Mouse (Mus musculus) forebrain, embryonic 15.5 days (tissue): Measurements from ENCODE around the gene Pirt. TPM values are rescaled to one million over a fixed set of nuclear protein-coding genes. Genes with fewer than 3 reads are reported as not detected.

Experiments
- ATAC-seq: fragments of 200-750 bp; cut with Nextera tagmentation; replicated peaks from 2 replicates; pipeline ENCODE4 v1.8.0; 2017; ENCODE audit warnings: mild to moderate bottlenecking, moderate TSS enrichment, moderate library complexity
- H3K27ac ChIP-seq: fragments of 300-500 bp; sonication (generic); replicated peaks from 2 replicates; pipeline ENCODE4 v1.5.1; 2015; ENCODE audit warnings: mild to moderate bottlenecking, inconsistent platforms
- H3K27me3 ChIP-seq: fragments of 300-500 bp; sonication (generic); 2 replicates; pipeline ENCODE4 v1.6.1; 2015; ENCODE audit warnings: inconsistent platforms
- H3K36me3 ChIP-seq: fragments of 300-500 bp; sonication (generic); 2 replicates; pipeline ENCODE4 v1.6.1; 2015; ENCODE audit warnings: mild to moderate bottlenecking, inconsistent platforms
- H3K4me1 ChIP-seq: fragments of 300-500 bp; sonication (generic); 2 replicates; pipeline ENCODE4 v1.6.1; 2015; ENCODE audit warnings: inconsistent platforms
- H3K4me2 ChIP-seq: fragments of 300-500 bp; sonication (generic); replicated peaks from 2 replicates; pipeline ENCODE4 v1.6.1; 2015; ENCODE audit warnings: mild to moderate bottlenecking, inconsistent platforms
- H3K4me3 ChIP-seq: fragments of 300-500 bp; sonication (generic); 2 replicates; pipeline ENCODE4 v1.5.1; 2015; ENCODE audit warnings: mild to moderate bottlenecking, inconsistent platforms
- H3K9ac ChIP-seq: fragments of 300-500 bp; sonication (generic); replicated peaks from 2 replicates; pipeline ENCODE4 v1.6.1; 2015; ENCODE audit warnings: mild to moderate bottlenecking, inconsistent platforms
- H3K9me3 ChIP-seq: fragments of 300-500 bp; sonication (generic); 2 replicates; pipeline ENCODE4 v1.6.1; 2016; ENCODE audit warnings: inconsistent platforms
- WGBS: fragments of 180-500 bp; shearing (Covaris S2); methylation state at CpG from one replicate; pipeline ENCODE4 v1.1.7; 2015; ENCODE audit warnings: mixed read lengths; 5-methylcytosine and 5-hydroxymethylcytosine counted together
- polyA plus RNA-seq: library from polyadenylated mRNA; unstranded; fragments of >200 nt; fragmentation: Nextera tagmentation; extraction: Ambion mirVana; gene quantifications from 2 replicates; pipeline ENCODE4 v1.2.1, GENCODE M21; 2015

The Pirt gene
- 0.11 TPM in 1 of 2 replicates, not detected in the other for polyA plus RNA-seq

DNA sequence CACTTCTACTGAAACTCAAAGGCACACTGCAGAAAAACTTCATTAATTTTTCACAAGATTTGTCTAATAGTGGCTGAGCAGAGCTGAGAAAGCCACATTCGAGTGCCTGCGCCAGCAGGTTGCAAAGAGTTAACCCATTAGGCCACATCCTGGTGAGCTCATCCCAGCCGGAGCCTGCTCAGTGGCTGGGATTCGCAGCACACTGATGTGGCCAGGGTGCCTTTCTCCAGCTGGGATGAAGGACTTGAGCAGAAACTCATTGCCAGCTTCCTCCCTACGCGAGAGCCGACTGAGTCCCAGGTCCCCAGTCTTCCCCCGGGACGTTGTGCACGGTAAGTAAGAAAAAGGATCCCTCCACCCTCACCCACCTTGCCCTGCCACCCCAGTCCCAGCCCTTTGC, at the start of gene Pirt:
Gene Pirt, plus strand, starts transcription at position 171 of the 400 bp plus-strand sequence.
- H3K4me3 ChIP-seq = no peak within 1 kb of the TSS
- no peak within 1 kb of the TSS for H3K9ac ChIP-seq
- no peaks in the 10 kb centered on the region for H3K9me3 ChIP-seq
- no peak within 1 kb of the TSS for H3K4me2 ChIP-seq
- 40% methylated on average over 10 of the region's 10 CpGs for WGBS
- H3K36me3 ChIP-seq = no peaks in the 10 kb centered on the region
- no peak within 1 kb of the TSS for H3K27ac ChIP-seq
- no peaks in the 10 kb centered on the region for H3K27me3 ChIP-seq
- H3K4me1 ChIP-seq = no peaks in the 10 kb centered on the region
- no peak for ATAC-seq

DNA sequence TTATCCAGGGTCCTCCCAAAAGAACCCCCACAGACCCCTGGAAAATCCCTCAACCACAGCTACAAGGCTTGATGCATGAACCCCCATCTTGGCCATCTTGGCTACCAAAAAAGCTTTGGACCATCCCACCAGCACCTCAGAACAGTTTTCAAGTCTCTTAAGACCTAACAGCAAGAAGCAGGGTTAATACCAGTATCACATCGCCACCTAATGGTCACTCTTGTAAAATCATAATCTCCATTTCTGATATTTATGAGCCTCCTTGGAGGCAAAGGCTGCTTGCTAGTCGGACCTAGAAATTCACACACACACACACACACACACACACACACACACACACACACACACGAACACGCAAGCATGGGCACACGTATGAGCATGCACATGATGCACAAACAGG, 40.1 kb upstream of the Pirt start:
- WGBS = 12% methylated on average over 5 of the region's 5 CpGs
- Histone ChIP-seq H3K27me3 (no peaks in the 10 kb centered on the region), H3K9ac (no peak overlapping the region), H3K4me2 (no peak overlapping the region), H3K4me3 (no peak overlapping the region), H3K9me3 (no peaks in the 10 kb centered on the region), H3K36me3 (no peaks in the 10 kb centered on the region), H3K4me1 (no peaks in the 10 kb centered on the region), H3K27ac (no peak overlapping the region)
- peak; percentile 41; the same call in 1 of the 2 replicates for ATAC-seq

DNA sequence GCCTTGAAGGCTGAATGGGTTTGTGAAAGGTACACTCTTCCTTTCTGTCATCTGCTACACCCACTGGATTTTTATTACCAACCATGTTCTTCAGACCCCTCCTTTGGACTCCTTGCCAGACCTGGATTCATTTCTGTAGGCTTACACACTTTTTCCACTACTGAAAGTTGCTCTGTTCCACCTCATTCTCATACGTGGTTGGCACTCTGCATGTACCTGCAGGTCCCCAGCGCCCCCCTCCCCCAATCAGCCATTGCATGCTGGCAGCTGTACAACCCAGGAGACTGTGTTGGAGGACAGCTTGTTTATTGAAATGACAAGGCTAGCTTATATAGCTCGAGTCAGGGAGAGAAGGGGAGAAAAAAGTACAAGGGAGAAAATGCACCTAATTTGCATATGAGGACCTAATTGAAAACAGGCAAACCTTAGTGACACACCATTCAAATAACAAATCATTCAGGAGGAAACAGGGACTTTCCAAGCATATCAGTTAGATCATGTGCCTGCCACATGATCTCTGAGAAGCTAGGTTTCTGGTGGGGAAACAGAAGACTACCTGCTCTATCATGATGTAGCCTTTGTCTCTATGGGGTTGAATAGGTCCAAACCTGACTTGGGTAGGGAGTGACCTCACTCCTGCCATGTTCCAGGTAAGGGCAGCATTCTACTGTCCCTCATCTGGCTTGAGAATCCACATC, 38.9 kb upstream of the Pirt start:
- no peaks in the 10 kb centered on the region for H3K36me3 ChIP-seq
- no peak overlapping the region for H3K4me3 ChIP-seq
- 59% methylated on average over 3 of the region's 3 CpGs for WGBS
- H3K9me3 ChIP-seq = no peaks in the 10 kb centered on the region
- H3K27ac ChIP-seq = no peak overlapping the region
- no peak overlapping the region for H3K4me2 ChIP-seq
- no peak overlapping the region for H3K9ac ChIP-seq
- no peaks in the 10 kb centered on the region for H3K4me1 ChIP-seq
- no peak for ATAC-seq
- H3K27me3 ChIP-seq = no peaks in the 10 kb centered on the region

DNA sequence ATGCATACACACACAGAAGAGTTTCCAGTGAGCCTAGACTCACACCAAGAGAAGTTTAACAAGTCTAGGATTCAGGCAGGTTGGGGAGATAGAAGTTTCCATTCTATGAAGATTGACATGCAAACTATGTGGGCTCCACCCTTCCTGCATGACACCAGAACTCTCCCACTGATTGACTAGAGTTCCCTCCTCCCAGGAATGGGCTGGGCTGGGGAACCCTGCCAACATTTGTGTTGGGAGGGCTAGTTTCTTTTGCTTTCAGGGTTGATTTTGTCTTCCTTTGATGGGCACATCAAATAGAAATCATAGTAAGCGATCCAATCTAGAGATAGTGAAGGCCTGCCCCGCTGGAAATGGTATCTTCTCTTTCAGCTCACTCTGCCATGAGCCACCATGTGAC, 30.5 kb upstream of the Pirt start:
- no peaks in the 10 kb centered on the region for H3K27me3 ChIP-seq
- no peak for ATAC-seq
- no peak overlapping the region for H3K4me3 ChIP-seq
- H3K9me3 ChIP-seq = no peaks in the 10 kb centered on the region
- no peak overlapping the region for H3K27ac ChIP-seq
- H3K9ac ChIP-seq = no peak overlapping the region
- WGBS = 80% methylated on average over 2 of the region's 2 CpGs
- H3K4me2 ChIP-seq = no peak overlapping the region
- no peaks in the 10 kb centered on the region for H3K36me3 ChIP-seq
- H3K4me1 ChIP-seq = peaks cover 6% of the 10 kb centered on the region; the same call in 1 of the 2 replicates

DNA sequence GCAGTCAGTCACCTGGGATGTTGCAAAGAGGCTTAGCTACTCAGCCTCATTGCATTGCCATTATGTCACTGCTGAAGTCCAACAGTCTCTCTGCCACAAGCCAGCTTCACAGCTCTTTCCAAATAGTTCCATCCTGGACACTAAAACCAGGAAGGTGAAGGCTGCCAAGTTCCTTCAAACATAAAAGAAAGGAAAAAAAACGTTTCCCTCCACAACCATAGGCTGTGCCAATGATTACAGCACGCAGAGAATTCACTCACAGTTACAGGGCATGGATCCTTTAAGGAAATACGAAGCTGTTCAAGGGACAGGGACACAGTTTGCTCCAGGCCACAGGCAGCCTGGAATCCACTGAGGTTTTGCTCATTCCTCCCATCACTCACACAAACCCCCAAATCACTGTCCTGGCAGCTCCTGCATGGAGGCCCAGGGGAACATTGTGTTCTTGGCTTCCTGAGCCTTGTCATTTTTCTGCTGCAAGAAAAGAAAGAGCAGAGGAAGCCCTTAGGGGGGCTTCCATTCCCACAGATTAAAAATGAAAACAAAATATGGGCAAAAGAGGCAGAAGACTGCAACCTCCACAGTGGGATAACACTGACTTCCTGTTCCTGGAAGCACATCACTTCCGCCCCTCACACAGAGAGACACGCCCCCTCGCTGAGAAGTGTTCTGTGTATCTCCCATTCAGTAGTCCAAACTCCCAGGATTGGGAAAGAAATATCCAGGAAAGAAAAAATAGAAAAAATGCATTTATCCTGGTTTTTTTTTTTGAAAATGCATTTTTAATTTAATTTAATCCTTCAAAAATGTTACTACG, 29.3 kb upstream of the Pirt start:
- Histone ChIP-seq H3K4me1 (peaks cover 6% of the 10 kb centered on the region; the same call in 1 of the 2 replicates), H3K9me3 (no peaks in the 10 kb centered on the region), H3K4me2 (no peak overlapping the region), H3K4me3 (no peak overlapping the region), H3K9ac (no peak overlapping the region), H3K27ac (0 out of 2 replicates have a peak overlapping the region, but pooled peaks have one; percentile 5), H3K36me3 (no peaks in the 10 kb centered on the region), H3K27me3 (no peaks in the 10 kb centered on the region)
- 61% methylated on average over 7 of the region's 7 CpGs for WGBS
- ATAC-seq = peak; percentile 68

DNA sequence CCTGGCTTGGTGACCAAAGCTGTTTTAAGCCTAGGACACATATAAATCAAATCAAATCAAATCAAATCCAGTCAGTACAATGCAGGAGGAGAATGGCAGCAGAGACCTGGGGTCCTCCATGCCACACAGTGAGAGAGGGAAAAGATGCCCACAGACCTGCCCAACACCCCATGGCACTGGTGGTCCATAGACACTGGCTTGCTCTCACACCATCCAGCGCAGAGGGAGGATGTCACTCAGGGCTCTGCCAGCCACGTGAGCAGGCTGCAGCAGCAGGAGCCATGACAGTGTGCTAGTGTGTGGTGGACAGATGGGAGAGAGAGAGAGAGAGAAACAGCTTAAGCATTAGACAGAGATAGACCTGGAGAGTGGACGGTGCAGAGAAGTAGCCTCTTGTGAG, 19.2 kb upstream of the Pirt start:
- H3K36me3 ChIP-seq = no peaks in the 10 kb centered on the region
- no peak overlapping the region for H3K4me2 ChIP-seq
- no peak overlapping the region for H3K27ac ChIP-seq
- no peak overlapping the region for H3K4me3 ChIP-seq
- ATAC-seq = no peak
- no peaks in the 10 kb centered on the region for H3K9me3 ChIP-seq
- WGBS = 69% methylated on average over 3 of the region's 3 CpGs
- H3K4me1 ChIP-seq = no peaks in the 10 kb centered on the region
- no peaks in the 10 kb centered on the region for H3K27me3 ChIP-seq
- no peak overlapping the region for H3K9ac ChIP-seq

DNA sequence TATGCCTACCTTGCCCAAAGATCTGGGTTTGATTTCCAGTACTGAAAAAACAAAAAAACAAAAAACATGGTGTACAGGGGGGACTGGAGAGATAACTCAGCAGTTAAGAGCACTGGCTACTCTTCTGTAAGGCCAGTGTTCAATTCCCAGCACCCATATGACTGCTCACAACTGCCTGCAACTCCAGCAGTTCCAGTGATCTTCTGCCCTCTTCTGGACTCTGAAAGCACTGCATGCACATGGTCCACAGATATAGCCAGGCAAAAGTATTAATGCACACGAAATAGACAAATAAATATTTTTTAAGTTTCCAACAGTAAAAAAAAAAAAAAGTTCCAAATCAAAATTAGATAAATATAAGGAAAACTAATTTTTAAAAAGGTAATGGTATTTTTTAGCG, 13.0 kb upstream of the Pirt start:
- H3K4me2 ChIP-seq = no peak overlapping the region
- no peaks in the 10 kb centered on the region for H3K36me3 ChIP-seq
- no peaks in the 10 kb centered on the region for H3K9me3 ChIP-seq
- no peak overlapping the region for H3K4me3 ChIP-seq
- 92% methylated on average over 2 of the region's 2 CpGs for WGBS
- no peaks in the 10 kb centered on the region for H3K27me3 ChIP-seq
- no peak overlapping the region for H3K27ac ChIP-seq
- no peak overlapping the region for H3K9ac ChIP-seq
- ATAC-seq = no peak
- H3K4me1 ChIP-seq = no peaks in the 10 kb centered on the region

DNA sequence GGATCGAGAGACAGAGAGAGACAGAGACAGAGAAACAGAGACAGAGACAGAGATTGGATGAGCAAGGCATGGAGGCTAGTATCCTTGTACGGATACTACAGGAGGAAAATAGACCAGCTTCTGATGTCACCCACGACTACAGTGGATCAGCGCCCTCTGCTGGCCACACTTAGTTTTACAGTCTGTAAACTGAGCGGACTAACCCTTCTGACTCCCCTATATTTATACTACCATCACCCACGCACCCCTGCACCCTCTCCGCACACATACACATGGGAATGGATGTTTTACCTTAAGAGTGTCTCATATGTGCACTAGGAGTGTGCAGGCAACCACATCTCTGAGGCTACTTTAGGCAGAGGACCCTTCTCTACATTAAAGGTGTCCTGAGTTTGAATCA, 12.4 kb upstream of the Pirt start:
- 16% methylated on average over 7 of the region's 7 CpGs for WGBS
- Histone ChIP-seq H3K4me2 (no peak overlapping the region), H3K9me3 (no peaks in the 10 kb centered on the region), H3K27ac (no peak overlapping the region), H3K4me1 (no peaks in the 10 kb centered on the region), H3K4me3 (no peak overlapping the region), H3K36me3 (no peaks in the 10 kb centered on the region), H3K9ac (no peak overlapping the region), H3K27me3 (no peaks in the 10 kb centered on the region)
- peak; percentile 63; the same call in 1 of the 2 replicates for ATAC-seq

DNA sequence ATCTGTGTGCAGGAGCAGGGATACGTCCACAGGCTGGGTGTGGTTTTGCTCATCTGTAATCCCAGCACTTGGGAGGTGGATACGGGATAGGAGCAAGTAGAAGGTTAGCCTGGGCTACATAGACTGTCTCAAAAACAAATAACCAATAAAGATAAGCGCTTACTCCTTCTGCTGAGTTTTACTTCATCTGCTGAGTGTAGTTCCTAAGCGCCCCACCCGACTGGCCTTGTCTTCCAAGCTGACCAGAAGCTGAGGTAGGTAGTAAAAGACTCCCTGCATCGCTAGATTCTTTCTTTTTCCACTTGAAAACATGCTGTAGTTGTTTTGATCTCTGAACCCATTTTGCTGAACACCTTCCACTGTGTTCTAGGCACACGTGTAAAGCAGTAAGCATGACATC, 9.0 kb upstream of the Pirt start:
- H3K4me2 ChIP-seq = no peak overlapping the region
- peaks cover 13% of the 10 kb centered on the region for H3K4me1 ChIP-seq
- no peak for ATAC-seq
- no peak overlapping the region for H3K9ac ChIP-seq
- 92% methylated on average over 7 of the region's 7 CpGs for WGBS
- H3K27ac ChIP-seq = no peak overlapping the region
- H3K36me3 ChIP-seq = no peaks in the 10 kb centered on the region
- no peaks in the 10 kb centered on the region for H3K9me3 ChIP-seq
- H3K27me3 ChIP-seq = no peaks in the 10 kb centered on the region
- H3K4me3 ChIP-seq = no peak overlapping the region

DNA sequence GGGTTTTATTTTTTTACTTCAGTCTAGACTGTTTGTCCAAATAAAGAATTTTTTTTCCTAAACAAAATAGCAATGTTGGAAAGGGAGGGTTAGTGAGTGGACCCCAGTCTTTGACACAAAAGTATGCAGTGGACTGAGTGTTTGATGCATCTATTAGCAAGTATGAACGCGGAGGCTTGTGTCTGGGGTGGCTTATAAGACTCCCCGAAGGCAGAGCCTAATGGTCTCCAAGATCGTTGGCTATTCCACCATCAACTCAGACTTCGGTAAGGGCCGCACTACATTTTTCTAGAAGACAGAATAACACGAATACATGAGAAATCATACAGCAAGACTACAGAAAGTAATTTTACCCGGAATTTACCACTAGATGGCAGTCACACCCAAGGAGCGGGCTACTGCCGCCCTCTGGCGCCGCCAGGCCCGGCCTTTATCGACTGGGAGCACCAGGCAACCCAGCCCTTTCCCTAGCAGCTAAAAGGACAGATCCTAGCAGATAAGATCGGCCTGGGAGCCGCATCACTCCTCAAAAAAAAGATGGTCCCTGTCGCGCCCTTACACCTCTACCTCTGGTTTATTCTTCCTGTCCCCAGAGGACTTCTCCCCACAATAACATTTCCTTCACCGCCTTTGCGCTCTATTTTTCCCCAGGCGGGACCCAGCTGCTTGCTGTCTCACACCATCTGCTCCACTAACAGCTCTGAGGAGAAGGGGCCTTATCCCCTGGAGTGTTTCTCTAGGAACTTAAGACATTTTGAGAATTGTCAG, 6.0 kb upstream of the Pirt start:
- peak overlapping the region; percentile 14; the same call in 1 of the 2 replicates for H3K4me3 ChIP-seq
- H3K27ac ChIP-seq = peak overlapping the region; percentile 82

DNA sequence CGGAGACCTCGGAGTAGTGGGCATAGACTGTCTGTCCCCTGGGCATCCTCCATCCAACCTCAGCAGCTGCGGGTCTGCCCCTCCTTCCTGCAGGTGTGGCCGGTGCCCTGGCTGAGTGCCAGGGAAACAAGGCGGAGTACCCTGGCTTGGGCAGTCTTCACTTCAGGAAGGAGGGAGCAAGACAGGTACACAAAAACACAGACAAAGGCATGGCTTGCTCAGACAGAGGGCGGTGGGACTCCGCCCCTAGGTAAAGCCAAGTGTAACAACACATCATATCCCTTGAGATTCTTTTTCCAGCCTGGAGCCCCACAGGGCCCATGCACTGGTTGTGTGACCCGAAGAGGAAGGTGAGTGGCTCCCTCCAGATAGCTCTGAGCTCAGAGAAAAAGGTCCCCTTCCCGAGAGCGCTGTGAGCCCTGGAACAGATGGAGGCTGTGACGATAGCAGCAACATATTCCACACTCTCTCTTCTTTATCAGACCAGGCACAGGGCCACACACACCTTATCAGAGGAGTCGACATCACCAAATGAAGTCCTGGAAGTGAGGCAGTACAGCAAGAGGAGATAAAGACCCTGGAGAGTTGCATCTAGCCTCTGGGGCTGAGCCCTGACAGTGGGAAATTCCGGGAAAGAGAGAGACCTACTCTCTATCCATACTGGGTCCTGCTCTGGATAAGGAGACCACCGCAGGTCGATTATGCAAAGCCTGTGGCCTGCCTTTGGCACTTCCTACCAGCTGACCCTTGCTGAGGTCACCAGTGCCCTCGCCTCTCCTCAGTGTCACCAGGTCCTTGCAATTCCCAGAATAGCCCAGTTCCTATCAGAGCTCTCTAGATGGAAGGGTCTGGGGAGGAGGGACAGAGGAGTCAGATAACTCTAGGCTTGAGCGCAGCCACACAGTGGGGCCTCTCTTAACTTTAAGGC, 1.0 kb downstream of the Pirt start:
- Histone ChIP-seq H3K9ac (no peak overlapping the region), H3K4me3 (no peak overlapping the region), H3K9me3 (no peaks in the 10 kb centered on the region), H3K36me3 (no peaks in the 10 kb centered on the region), H3K27ac (no peak overlapping the region), H3K4me2 (no peak overlapping the region), H3K27me3 (no peaks in the 10 kb centered on the region), H3K4me1 (no peaks in the 10 kb centered on the region)
- no peak for ATAC-seq
- WGBS = 62% methylated on average over 17 of the region's 17 CpGs

More for the DNA sequence above, 6.0 kb upstream of the Pirt start:
- Histone ChIP-seq H3K9ac (peak overlapping the region; percentile 40), H3K4me1 (peaks cover 13% of the 10 kb centered on the region), H3K4me2 (peak overlapping the region; percentile 42), H3K9me3 (no peaks in the 10 kb centered on the region), H3K27me3 (no peaks in the 10 kb centered on the region), H3K36me3 (no peaks in the 10 kb centered on the region)
- ATAC-seq = peak; percentile 90
- WGBS = 12% methylated on average over 21 of the region's 21 CpGs
